Mouse (Mus musculus) CD8-positive naive resting alpha-beta T cell, adult 2 months (primary cell): ENCODE measurements around the gene Orai3.
"Not testable (repeated sequence)": the region's sequence is repeated elsewhere in the genome, so short reads cannot be mapped to it uniquely, and the experiment has no call there.

Source experiments
- DNase-seq, 2 experiments: peaks; one replicate each; pipeline ENCODE4 v3.0.0; 2022; ENCODE audit warnings: low read depth in 2 of 2, low spot score in 2 of 2

Orai3 gene

DNA sequence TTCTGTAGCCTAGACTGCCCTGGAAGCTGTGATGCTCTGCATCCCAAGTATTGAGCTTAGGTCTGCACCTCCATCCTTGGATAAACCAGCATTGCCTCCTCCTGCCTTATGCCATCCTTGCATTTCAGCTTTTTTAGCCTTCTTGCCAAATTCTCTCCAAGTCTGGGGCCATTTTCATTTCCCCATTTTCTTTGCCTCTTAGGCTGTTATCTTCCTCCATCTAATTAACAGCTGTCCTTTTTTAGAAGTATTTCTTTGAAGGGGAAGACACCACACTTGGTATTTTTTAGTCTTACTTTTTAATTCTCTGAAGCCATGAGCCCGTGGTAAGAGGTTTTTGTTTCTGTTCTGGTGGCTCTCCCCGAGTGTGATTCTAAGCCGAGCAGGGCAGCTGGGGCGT is 6.0 kb upstream of the Orai3 start:
- DNase-seq: no peak

DNA sequence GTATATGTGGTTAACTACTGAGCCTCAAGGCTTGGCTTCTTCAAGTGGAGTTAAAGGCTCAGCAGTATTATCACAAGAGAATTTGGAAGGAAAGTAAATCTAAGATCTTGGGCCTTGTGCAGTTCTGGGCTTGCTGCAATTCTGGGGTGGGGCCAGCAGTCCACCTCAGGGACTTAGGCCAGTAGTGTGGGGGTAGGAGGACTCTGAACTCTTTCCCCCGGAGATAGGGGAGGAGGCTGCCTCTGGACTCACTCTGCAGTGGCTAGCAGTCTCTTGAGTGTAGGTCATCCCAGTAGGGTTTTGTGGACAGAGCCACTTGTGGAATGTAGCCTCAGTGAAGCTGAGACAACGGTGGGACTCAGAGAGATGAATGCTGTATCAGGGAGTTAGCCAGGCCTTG is 3.9 kb upstream of the Orai3 start:
- DNase-seq: no peak

DNA sequence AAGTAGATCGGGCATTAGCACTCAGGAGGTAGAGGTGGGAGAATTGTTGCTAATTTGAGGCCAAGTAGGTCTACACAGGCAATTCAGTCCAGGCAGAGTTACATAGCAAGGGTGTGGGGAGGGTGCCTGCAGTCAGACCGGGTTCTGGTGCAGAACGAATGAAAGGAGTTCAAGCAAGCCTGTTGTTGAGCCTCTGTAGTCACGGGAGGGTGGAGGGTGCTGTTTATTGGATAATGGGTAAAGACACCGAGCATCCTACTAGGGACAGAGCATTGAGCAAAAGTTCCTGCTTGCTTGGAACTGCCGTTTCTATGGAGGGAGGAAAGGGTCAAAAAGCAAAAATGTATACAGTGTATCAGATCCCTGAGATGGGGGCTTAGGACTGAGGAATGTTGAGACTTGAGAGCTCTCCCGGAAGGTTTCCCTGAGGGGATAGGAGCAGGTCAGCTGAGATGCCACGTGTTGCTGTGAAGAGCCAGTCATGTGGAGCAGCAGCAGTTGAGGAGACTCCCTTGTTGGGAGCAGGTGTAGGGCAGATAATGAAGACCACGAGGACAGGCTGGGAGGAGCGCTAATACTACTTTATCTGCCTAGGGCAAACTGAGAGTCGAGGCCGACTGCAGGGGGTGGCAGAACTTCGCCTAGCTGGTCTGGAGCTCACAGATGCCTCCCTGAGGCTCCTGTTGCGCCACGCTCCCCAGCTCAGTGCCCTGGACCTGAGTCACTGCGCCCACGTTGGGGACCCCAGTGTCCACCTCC is 2.6 kb upstream of the Orai3 start:
- DNase-seq: no peak

DNA sequence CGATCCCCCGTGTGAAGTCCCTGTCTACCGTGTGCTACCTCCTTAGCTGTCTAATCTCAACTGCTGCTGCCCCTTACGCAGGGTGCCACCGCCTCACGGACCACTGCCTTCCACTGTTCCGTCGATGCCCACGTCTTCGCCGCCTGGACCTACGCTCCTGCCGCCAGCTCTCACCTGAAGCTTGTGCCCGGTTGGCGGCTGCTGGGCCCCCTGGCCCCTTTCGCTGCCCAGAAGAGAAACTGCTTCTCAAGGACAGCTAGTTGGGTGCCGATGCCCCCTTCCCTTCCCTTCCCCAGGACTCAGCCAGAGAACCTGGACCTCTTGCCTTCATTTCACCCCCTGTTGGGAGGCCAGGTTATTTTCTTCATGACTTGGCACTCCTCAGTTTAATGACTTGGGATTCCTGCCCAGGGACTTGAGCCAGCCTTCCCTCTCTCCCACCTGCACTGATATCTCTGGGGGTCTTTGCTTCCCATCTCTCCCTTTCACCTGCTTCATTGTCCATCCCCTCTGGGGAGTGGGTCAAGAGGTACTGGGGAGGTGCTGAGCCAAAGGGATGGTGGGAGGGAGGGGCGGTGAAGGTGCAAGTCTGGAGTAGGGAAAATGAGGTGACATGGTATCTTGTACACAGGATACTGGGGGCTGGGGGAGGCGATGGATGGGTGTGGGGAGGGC is 1.8 kb upstream of the Orai3 start:
- DNase-seq: no peak

DNA sequence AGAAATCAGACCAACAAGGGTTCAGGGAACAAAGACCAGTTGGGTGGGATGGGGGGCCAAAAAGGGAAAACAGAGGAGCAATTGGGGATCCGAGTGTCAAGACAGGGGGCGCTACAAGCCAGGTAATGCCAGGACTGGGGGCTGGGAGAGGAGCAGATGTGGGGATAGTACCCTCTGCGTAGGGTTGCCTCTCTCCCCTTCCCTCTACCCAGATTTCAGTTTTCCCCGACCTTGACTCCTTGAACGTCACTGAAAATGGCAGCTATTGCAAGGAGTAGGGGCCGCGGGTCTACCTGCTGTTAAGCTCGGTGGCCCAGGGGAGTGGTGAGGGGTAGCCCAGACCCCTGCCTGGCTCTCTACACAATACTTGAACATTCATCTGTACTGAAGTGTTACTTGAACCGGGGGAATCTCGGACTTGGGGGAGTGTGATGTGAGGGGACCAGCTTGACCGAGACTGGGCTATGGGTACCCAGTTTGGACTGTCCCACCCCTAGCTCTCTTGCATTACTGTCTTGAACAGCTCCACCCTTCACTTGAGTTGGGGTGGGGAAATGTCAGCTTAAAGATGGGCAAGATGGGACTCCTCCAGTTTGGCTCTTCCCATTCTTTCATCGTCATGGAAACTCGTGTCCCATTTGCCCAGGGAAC is 1.1 kb upstream of the Orai3 start:
- no peak for DNase-seq

DNA sequence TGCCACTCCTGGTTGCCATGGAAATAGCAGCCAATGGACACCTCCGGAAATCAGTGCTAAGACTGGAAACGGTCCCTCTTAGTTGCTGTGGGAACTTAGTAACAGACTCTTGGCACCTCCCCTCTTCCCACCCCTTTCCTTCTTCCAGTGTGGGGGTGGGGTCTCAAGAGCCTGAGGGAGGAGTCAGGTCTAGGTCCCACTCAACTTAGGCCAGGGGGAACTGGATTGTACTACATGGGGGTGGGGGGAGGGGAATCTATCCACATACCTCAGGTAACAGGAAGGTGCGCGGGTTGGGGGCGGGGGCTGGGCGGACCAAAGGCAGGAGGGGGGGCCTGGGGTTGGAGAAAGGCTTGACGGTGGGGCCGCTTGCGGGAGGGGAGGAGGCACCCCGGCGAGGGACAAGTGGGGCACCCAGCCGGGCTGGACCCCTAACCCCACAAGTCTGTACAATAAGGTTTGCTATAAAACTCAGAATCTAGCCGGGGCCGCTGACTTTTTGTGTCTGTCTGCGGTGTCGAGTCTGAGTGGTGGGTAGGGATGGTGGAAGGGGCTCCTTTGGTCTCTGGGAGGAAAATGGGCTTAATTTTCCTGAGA is 520 bp upstream of the Orai3 start:
- peak; percentile 33 to 46 for DNase-seq

DNA sequence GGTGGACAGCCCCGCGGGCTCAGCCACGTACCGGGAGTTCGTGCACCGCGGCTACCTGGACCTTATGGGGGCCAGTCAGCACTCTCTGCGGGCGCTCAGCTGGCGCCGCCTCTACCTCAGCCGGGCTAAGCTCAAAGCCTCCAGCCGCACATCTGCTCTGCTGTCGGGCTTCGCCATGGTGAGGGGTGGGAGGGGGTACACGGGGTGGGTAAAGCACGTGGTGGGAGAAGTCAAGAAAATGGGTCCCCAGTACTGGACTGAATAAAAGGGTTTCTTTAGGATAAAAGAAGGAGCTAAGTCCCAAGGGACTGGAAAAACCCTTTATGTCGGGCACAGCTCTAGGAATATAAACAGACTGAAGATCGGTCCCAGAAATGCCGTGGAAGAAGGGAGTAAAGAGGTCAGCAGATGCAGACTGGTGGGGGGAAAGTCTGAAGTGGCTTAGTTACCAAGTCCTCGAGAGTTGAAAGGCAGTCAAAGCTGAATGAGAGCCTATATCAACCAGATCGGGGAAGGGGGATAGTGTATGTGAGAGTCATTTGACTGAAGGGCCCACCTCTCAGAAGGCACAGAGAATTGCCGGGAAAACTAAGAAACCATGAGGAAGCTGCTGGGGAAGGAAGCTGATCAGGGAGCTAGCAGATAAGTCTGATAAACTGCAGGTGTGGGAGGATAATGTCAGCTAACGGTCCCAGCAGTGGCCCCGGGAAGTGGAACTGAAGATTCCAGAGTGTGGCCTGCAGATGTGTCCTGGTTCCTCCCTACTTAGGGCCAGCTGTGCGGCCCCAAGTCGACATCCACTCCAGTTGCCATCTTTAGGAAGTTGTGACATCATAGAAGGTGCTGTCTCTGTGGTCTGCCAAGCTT is 657 bp downstream of the Orai3 start:
- DNase-seq: no peak

DNA sequence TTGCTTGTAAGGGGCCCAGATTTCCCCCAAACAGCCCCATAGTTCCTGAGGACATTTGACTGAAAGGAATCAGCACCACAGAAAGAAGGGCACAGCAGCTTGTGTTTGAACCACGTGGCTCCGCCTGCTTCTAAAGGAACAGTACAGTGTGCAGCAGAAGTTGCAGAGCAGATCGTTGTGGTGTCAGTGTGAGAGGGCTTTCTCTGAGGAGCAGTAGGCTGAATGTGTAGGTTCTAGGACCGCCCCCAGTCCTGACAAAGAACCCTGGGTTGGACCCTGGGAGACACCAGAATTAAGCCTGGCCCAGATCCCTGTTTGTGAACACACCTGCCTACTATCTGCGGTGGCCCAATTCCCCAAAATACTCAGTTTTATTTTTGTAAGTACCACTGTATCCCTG is 1.6 kb downstream of the Orai3 start:
- no peak for DNase-seq

DNA sequence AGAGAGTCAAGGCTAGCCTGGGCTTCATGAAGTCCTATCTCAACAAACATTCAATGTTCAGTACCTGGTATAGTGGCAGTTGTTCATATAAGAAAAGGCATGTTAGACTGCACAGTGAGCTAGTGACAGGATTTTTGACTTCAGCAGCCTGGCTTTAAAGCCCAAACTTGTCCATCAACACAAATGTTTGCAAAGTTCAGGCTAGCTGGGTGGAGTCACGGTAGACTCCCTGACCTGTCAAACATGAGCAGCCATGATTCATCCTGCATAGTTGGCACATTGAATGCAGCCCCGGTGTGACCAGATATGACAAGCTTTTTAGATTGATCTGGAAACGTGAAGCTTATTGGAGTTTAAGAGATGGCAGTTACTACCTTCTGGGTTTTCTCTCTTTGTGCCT is 2.5 kb downstream of the Orai3 start:
- DNase-seq: no peak

DNA sequence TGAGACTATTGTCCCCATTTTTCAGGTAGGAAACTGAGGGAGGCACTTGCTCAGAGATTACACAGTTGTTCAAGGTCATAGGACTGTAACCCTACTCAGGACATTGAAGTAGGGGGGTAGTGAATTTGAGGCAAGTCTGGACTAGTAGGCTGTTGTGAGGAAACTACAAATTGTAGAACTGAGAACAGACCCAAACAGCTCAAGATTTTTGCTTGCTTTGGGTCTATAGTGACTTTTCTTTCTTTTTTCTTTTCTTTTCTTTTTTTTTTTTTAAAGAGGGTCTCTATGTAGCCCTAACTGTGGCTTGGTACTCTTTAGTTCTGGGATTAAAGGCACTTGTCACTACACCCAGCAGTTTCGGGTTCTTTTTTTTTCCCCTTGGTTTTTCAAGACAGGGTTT is 2.9 kb downstream of the Orai3 start:
- no peak for DNase-seq

DNA sequence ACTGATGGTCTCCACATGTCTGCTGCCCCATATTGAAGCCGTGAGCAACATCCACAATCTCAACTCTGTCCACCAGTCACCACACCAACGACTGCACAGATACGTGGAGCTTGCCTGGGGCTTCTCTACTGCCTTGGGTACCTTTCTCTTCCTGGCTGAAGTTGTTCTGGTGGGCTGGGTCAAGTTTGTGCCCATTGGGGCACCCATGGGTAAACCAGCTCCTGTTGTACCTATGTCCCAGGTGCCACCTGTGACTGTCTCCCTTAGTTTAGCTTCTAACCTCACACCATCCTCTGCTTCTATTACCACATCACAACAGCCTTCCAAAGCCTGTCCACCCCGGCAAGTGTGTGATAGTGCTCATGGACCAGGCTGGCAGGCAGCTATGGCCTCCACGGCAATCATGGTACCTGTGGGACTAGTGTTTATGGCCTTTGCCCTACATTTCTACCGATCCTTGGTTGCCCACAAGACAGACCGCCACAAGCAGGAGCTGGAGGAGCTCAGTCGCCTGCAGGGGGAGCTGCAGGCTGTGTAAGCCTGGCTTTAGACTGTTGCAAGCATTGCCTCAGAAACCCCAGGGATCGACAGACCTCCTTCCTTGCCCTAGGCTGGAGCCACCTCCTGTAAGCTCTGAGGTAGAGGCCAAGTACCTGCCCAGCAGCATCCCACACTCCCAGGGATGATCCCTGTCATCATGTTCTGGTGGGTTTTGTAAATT is 4.2 kb downstream of the Orai3 start:
- peak; percentile 63 to 75 for DNase-seq

DNA sequence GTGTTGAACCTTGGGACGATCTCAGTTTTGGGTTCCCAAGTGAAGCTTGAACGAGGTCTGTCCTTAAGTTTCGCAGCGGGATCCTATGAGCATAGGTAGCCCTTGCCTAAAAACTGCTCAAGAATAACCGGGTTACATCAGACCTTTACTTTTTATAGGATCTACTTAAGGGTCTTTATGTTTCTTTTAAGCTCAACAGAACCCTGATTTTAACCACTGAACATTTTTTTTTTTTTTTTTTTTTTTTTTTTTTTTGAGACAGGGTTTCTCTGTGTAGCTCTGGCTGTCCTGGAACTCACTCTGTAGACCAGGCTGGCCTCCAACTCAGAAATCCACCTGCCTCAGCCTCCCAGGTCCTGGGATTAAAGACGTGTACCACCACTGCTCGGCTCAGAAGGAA is 6.2 kb downstream of the Orai3 start:
- not testable (repeated sequence) for DNase-seq

DNA sequence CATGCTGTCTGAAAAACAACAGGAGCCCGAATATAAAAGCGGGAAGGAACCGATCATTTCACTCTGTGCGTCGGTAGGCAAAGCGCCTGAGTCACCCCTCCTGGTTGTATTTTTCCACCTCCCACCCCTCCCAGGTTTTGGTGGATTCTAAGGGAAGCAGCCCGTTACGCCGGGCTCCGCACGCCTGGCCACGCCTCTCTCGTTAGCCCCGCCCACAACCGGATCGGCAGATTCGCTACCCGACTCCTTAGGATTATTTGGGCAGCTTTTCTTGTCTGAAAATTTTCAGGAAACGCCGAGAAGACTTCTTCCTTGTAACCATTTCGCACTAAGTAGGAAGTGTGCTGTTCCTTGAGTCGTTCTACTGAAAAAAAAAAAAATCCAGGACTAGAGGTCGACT is 6.8 kb downstream of the Orai3 start, which contains the start of gene Setd1a:
Setd1a (plus strand) TSS at position 245 of the 400 bp plus-strand sequence.
- peak; percentile 64 to 78 for DNase-seq

DNA sequence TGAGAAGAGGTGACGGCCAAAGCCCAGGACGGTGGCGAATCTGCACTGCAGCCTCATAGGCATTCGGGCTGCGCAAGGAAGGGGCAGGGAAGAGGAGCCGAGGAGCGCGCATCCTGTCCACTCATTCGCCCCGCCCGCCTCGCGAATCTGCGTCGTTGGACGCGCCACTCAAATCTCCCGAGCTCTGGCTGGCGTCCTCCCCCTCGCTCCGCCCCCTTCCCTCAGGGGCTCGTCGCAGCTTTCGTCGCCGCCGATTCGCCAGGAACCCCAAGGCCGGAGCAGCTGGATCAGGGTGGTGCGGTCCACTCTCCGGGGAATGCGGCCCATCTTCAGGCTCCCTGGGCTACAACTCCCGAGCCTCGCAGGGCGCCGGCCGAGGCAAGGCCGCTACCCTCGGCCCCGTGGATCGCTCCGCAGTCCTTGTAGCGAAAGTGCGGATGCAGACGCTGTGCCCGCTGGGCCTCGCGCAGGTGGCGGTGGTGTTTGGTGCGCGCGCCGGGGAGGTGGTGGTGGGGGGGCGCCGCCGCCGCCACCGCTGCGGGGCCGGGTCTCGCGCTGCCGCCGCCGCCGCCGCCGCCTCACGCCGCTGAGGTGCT is 7.4 kb downstream of the Orai3 start:
- peak; percentile 93 to 95 for DNase-seq

DNA sequence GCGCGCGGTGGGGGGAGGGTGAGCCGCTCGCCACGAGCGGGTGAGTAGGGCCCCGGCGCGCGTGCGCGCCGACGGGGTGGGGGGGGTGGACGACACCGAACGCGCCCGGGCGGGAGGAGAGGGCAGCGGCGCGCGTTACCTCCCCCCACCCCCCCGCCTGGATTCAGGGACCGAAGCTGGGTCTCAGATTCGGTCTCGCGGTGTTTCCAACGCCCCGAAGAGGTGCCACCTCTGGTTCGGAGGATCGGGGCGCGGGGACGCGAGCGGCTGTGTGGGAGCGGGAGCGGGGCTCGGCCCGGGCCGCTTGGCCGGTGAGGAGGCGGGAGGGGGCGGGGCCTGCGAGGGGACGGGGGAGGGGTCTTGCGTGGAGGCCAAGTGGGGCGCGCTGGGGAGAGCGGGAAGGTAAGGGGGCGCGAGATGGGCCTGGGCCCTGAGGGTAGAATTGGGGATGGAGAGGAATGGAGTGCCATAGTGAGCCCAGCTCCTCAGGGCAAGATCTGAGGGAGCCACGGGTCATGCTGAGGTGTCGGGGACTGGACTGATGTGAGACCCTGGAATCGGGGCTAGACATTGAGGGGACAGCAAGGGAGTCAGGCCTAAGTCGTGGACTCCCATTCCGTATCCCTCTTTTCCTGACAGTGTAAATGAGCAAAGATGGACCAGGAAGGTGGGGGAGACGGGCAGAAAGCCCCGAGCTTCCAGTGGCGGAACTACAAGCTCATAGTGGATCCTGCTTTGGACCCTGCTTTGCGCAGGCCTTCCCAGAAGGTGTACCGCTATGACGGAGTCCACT is 8.1 kb downstream of the Orai3 start:
- DNase-seq: peak in 1 of 2 experiments; percentile 21

DNA sequence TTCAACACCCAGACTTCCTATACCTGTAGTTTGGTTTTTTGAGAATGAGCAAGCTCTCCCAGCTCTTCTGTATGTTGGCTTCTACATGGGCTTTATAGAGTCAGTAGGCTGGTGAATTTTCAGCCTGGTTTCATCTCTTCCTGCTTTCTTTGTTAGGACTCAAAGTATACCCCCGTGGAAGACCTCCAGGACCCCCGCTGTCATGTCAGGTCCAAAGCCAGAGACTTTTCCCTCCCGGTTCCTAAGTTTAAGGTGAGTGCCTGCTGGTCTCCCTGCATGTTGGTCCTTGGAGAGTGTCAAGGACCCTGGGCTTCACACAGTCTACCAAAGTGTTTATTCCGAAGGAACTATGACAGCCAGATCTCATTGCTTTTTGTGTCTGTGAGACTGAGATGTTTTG is 8.7 kb downstream of the Orai3 start:
- no peak for DNase-seq

DNA sequence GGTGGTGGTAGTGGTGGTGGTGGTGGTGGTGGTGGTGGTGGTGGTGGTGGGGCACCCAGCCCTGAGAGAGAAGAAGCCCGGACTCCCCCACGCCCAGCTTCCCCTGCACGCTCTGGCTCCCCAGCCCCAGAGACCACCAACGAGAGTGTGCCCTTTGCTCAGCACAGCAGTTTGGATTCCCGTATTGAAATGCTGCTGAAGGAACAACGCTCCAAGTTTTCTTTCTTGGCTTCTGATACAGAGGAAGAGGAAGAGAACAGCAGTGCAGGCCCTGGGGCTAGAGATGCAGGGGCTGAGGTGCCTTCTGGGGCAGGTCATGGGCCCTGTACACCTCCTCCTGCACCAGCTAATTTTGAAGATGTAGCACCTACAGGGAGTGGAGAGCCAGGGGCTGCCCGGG is 15.7 kb downstream of the Orai3 start, which contains the start of gene Gm49388:
Gm49388 (plus strand) TSS at position 301 of the 400 bp plus-strand sequence.
- no peak for DNase-seq

DNA sequence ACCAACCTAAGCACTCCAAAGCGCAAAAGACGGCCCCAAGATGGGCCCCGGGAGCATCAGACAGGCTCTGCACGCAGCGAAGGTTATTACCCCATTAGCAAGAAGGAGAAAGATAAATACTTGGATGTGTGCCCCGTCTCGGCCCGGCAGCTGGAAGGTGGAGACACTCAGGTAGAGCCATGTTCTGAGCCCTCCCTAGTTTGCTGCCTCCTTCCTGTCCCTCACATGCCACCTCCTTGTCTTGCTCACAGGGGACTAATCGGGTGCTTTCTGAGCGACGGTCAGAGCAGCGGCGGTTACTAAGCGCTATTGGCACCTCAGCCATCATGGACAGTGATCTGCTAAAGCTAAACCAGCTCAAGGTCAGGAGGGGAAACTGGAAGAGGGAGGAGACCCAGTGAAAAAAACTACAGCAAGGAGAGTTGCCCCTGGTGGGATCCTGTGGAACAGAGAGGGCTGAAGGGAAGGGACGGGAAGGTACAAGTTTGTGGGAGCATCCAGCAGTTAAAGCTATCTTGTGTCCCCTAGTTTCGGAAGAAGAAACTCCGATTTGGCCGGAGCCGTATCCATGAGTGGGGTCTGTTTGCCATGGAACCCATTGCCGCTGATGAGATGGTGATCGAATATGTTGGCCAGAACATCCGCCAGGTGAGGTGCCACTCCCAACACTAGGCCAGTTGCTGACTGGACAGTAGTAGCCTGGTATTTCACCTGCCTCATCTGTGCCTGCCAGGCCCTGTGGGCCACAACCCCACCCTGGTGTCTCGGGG is 27.6 kb downstream of the Orai3 start:
- DNase-seq: no peak
